Mouse (Mus musculus): ENCODE data around the gene Adam15.

DNA sequence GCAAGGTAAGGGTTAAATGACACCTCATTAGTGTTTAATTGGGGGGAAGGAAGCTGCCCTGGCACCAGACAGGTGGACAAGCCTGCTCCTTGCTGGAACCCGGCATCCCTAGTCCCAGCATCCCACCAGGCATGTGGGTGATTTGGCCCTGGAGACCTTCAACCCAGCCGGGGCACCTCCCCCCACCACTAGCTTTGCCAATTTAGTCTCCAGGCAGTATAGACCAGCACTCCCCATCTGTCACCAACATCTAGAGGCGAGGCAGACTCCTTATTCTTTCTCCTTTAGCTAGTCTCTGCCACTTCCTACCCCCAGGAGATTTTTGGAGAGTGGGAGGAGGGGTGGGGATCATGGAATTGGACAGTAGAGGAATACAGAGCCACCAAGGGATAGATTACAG lies 19.4 kb downstream of the Adam15 start:
- TF ChIP-seq ZKSCAN1 (IDR thresholded peaks at IDR 0.05; ENCODE audit: low read depth, low read length) (no peak), GATA1 (IDR thresholded peaks at IDR 0.05; ENCODE audit: low read depth, low read length) (no peak), TBP (IDR thresholded peaks at IDR 0.05; ENCODE audit: low read depth, low read length) (no peak), CTCF (IDR thresholded peaks at IDR 0.05 in 2 of 3, conservative IDR thresholded peaks at IDR 0.05 in 1 of 3; ENCODE audit: control insufficient read depth in 1 of 3, insufficient read depth in 1 of 3, low read depth in 2 of 3, low read length in 3 of 3, poor library complexity in 1 of 3, severe bottlenecking in 1 of 3) (no peak), JUND (IDR thresholded peaks at IDR 0.05; ENCODE audit: low read depth, low read length) (no peak), MAFK (IDR thresholded peaks at IDR 0.05; ENCODE audit: borderline replicate concordance, low read depth, low read length) (no peak), TAL1 (IDR thresholded peaks at IDR 0.05; ENCODE audit: low read length) (no peak), ZC3H11A (IDR thresholded peaks at IDR 0.05; ENCODE audit: low read depth, low read length) (no peak), POLR2A (IDR thresholded peaks at IDR 0.05; ENCODE audit: control insufficient read depth in 1 of 2, insufficient read depth in 1 of 2, low read depth in 1 of 2, low read length in 2 of 2, poor library complexity in 1 of 2) (no peak), NRF1 (IDR thresholded peaks at IDR 0.05; ENCODE audit: insufficient read depth, low read depth, low read length, poor library complexity, severe bottlenecking) (no peak), TCF12 (IDR thresholded peaks at IDR 0.05; ENCODE audit: low read depth, low read length) (no peak), UBTF (IDR thresholded peaks at IDR 0.05; ENCODE audit: borderline replicate concordance, insufficient read depth, low read depth, low read length) (no peak)

Measured in MEL (cell line).